23 mouse cellular contexts compared by ENCODE assay signal in the genomic region with DNA sequence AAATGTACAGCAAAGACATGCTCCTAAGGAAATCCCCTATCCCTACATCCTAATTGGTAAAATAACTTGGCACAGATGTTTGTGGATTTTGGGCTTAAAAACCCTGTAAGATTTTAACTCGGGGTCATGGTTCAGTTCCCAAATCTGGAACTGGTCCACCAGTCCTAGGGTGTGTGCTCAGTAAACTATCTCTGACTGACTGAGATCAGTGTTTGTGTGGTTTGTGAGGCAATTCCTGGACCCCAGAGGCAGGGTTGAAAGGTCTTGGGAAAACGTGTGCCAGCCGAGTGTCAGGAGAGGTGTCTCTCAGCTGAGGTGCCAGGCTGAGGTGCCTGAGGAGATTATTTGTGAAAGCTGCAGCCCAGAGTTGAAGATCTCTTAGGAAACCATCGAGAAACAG. TPM values are rescaled to one million over a fixed set of nuclear protein-coding genes. Genes with fewer than 3 reads are reported as not detected.
DNase-seq lines count a peak whose midpoint lies in the region; ATAC-seq lines count a peak whose summit lies in the region.
"Had no signal": no experiment of that assay in that cellular context is flagged by ENCODE, and none has a peak within 500 bp of the region (broad histone marks: within the 10 kb centered on the region; RNA-seq: fewer than 3 reads in every experiment).

No protein-coding gene starts in this region.

- WGBS in kidney, embryonic 15.5 days: 73% methylated on average over 4 of the region's 4 CpGs
- WGBS in liver, embryonic 16.5 days (ENCODE audit: insufficient replicate concordance): 46% methylated on average over 4 of the region's 4 CpGs
- 76% methylated on average over 4 of the region's 4 CpGs for WGBS in hindbrain, embryonic 16.5 days

- no peak overlapping the region for H3K4me3 ChIP-seq in kidney, embryonic 15.5 days (replicated peaks)
- no peak overlapping the region for H3K4me3 ChIP-seq in liver, embryonic 16.5 days (ENCODE audit: low read depth, low read length)
- no peak overlapping the region for H3K4me3 ChIP-seq in hindbrain, embryonic 16.5 days (ENCODE audit: low read length)
- H3K4me3 ChIP-seq: embryonic facial prominence, embryonic 12.5 days; erythroblast, embryonic 14.5 days; forebrain, embryonic 15.5 days; hindbrain, embryonic 12.5 days; layer of hippocampus, adult 2 months; lung, embryonic 15.5 days had no signal

- H3K4me2 ChIP-seq in kidney, embryonic 15.5 days: no peak overlapping the region
- H3K4me2 ChIP-seq in liver, embryonic 16.5 days (ENCODE audit: low read depth, low read length): no peak overlapping the region
- H3K4me2 ChIP-seq in hindbrain, embryonic 16.5 days (ENCODE audit: low read length): no peak overlapping the region
- H3K4me2 ChIP-seq: embryonic facial prominence, embryonic 12.5 days; forebrain, embryonic 15.5 days; heart, embryonic 11.5 days; hindbrain, embryonic 12.5 days; lung, embryonic 15.5 days; midbrain, embryonic 11.5 days had no signal

- no peak for ATAC-seq in kidney, embryonic 15.5 days (replicated peaks; ENCODE audit: low FRiP score)
- peak; percentile 66 for ATAC-seq in liver, embryonic 16.5 days (ENCODE audit: low read depth)
- no peak for ATAC-seq in hindbrain, embryonic 16.5 days
- ATAC-seq: forebrain, embryonic 15.5 days; inflammation-experienced regulatory T-cells, adult 6 months had no signal

- H3K36me3 ChIP-seq in kidney, embryonic 15.5 days: no peaks in the 10 kb centered on the region
- H3K36me3 ChIP-seq in liver, embryonic 16.5 days (ENCODE audit: control insufficient read depth, insufficient read depth): no peaks in the 10 kb centered on the region
- no peaks in the 10 kb centered on the region for H3K36me3 ChIP-seq in hindbrain, embryonic 16.5 days (ENCODE audit: control insufficient read depth, insufficient read depth, low read length)
- H3K36me3 ChIP-seq: embryonic facial prominence, embryonic 12.5 days; forebrain, embryonic 15.5 days; hindbrain, embryonic 12.5 days; lung, embryonic 15.5 days had no signal

- no peaks in the 10 kb centered on the region for H3K27me3 ChIP-seq in kidney, embryonic 15.5 days
- no peaks in the 10 kb centered on the region for H3K27me3 ChIP-seq in liver, embryonic 16.5 days (ENCODE audit: control insufficient read depth, insufficient read depth, low read depth, low read length)
- H3K27me3 ChIP-seq in hindbrain, embryonic 16.5 days (replicated peaks; ENCODE audit: control insufficient read depth, insufficient read depth, low read length): no peaks in the 10 kb centered on the region
- H3K27me3 ChIP-seq: embryonic facial prominence, embryonic 12.5 days; forebrain, embryonic 15.5 days; hindbrain, embryonic 12.5 days; lung, embryonic 15.5 days had no signal

- H3K4me1 ChIP-seq in kidney, embryonic 15.5 days: 0 out of 2 replicates have a peak, but pooled peaks cover 2% of the 10 kb centered on the region
- H3K4me1 ChIP-seq in liver, embryonic 16.5 days (ENCODE audit: control insufficient read depth, low read depth, low read length): no peaks in the 10 kb centered on the region
- H3K4me1 ChIP-seq in hindbrain, embryonic 16.5 days (ENCODE audit: control insufficient read depth, insufficient read depth, low read depth, low read length): no peaks in the 10 kb centered on the region
- H3K4me1 ChIP-seq: forebrain, embryonic 15.5 days; hindbrain, embryonic 12.5 days had no signal

- H3K9me3 ChIP-seq in kidney, embryonic 15.5 days (replicated peaks): no peaks in the 10 kb centered on the region
- H3K9me3 ChIP-seq in liver, embryonic 16.5 days (replicated peaks; ENCODE audit: control insufficient read depth, low read length): no peaks in the 10 kb centered on the region
- H3K9me3 ChIP-seq in hindbrain, embryonic 16.5 days (ENCODE audit: control insufficient read depth, low read length): no peaks in the 10 kb centered on the region
- H3K9me3 ChIP-seq: embryonic facial prominence, embryonic 12.5 days; forebrain, embryonic 15.5 days; hindbrain, embryonic 12.5 days; lung, embryonic 15.5 days had no signal

- no peak overlapping the region for H3K27ac ChIP-seq in kidney, embryonic 15.5 days
- H3K27ac ChIP-seq in liver, embryonic 16.5 days (ENCODE audit: low read length): no peak overlapping the region
- no peak overlapping the region for H3K27ac ChIP-seq in hindbrain, embryonic 16.5 days (ENCODE audit: low read depth, low read length)
- H3K27ac ChIP-seq: embryonic facial prominence, embryonic 12.5 days; forebrain, embryonic 15.5 days; hindbrain, embryonic 12.5 days; layer of hippocampus, adult 2 months; lung, embryonic 15.5 days had no signal

- DNase-seq in kidney, adult 11 months: peak; percentile 66
- no peak for DNase-seq in liver
- DNase-seq in kidney, postnatal 14 days: peak; percentile 29
- no peak for DNase-seq in cerebellum, postnatal 36 days
- DNase-seq: cerebellum, adult 9-10 months; gastrocnemius, postnatal 36 days; heart, postnatal 10 days; lung, postnatal 4 days; right cerebral cortex, postnatal 25 days; thymus, adult 2 months had no signal

- no peak overlapping the region for H3K9ac ChIP-seq in kidney, embryonic 15.5 days
- H3K9ac ChIP-seq in liver, embryonic 16.5 days (ENCODE audit: low read depth, low read length): no peak overlapping the region
- no peak overlapping the region for H3K9ac ChIP-seq in hindbrain, embryonic 16.5 days (ENCODE audit: low read depth, low read length)
- H3K9ac ChIP-seq: embryonic facial prominence, embryonic 12.5 days; forebrain, embryonic 15.5 days; hindbrain, embryonic 12.5 days; lung, embryonic 15.5 days had no signal

RNA-seq across cellular contexts. Expression of a gene that starts 19.6 kb away (rescaled TPM):
- 6.4 and 7.1 TPM in 2 replicates for polyA plus RNA-seq in kidney, embryonic 15.5 days (2015; fragmentation: Nextera tagmentation; extraction: Ambion mirVana)
- 1.9 and 2.1 TPM in 2 replicates for polyA plus RNA-seq in liver, embryonic 16.5 days (2015; fragmentation: Nextera tagmentation; extraction: Ambion mirVana)
- polyA plus RNA-seq in hindbrain, embryonic 16.5 days (2015; fragmentation: Nextera tagmentation; extraction: Ambion mirVana): 2.8 and 4.2 TPM in 2 replicates
- polyA plus RNA-seq: C2C12; erythroblast, embryonic 14.5 days had no signal

Comparison
In these comparisons a context has a peak if more than half of its experiments do, and no peak if none do; other contexts are left out.
1. DNase-seq: peak in kidney, adult 11 months (single experiment) and kidney, postnatal 14 days (single experiment); none in liver (single experiment) and cerebellum, postnatal 36 days (0 of 2).